Mouse (Mus musculus) cortical plate, adult 2 months (tissue): Measurements from ENCODE around the gene Zbtb20.

Experiments
- CTCF ChIP-seq: fragments of 200-500 bp; IDR thresholded peaks from 2 replicates; pipeline ENCODE4 v1.5.1; 2011; ENCODE audit warnings: mild to moderate bottlenecking, control low read depth, low read length; ENCODE audit not compliant: insufficient read depth; ENCODE audit errors: extremely low read depth
- POLR2A ChIP-seq: fragments of 200-500 bp; IDR thresholded peaks from 2 replicates; pipeline ENCODE4 v1.6.1; 2011; ENCODE audit warnings: mild to moderate bottlenecking, low read length, control low read depth; ENCODE audit not compliant: insufficient read depth; ENCODE audit errors: extremely low read depth

DNA sequence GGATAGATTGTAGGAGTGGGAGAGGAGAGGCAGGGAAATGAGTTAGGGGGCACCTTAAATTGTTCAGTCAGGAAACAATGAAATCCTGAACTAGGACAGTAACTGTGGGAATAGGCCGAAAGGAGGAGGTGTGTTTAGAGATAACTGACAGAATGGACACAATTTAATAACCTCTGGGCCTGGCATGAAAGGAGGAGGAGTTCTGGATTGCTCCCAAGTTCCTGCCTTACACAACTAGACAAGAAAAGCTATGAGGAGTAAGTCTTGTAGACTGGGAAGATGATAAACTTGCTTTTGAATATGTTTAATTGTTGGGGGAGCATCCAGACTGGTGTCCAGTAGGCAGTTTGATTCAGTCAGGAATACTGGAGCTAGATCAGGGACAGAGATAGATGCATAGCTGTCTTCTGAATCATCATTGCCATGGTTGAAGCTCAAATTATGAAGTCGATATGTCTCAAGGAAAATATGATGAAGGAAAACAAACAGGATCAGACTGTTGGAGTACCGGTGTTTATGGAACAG lies 494.9 kb downstream of the Zbtb20 start:
- TF ChIP-seq CTCF (no peak), POLR2A (no peak)
